Mouse (Mus musculus) cerebellum, adult 2 months (tissue): ENCODE results near the gene Aox2.

ENCODE experiments used
- CTCF ChIP-seq: fragments of 200-500 bp; IDR thresholded peaks from 2 replicates; pipeline ENCODE4 v1.5.1; 2011; ENCODE audit warnings: low read depth, mild to moderate bottlenecking, control low read depth, low read length, moderate library complexity, borderline replicate concordance; ENCODE audit not compliant: insufficient read depth
- POLR2A ChIP-seq: fragments of 200-500 bp; IDR thresholded peaks from 2 replicates; pipeline ENCODE4 v1.6.1; 2011; ENCODE audit warnings: low read length, control low read depth, borderline replicate concordance; ENCODE audit not compliant: insufficient read depth

DNA sequence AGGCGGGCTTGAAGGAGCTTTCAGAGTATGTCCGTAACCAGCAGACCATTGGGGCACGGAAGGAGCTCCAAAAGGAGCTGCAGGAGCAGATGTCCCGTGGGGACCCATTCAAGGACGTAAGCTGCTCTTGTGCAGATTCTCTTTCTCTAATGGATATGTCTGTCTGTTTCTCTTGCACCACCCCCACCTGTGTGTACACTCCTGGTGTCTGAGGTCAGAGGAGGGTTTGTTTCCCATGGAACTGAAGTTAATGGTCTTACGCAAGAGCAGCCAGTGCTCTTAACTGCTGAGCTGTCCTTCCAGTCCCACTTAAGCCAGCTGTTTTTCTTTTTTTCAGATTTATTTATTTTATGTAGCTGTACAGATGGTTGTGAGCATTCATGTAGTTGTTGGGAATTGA lies 123.3 kb downstream of the Aox2 start:
- TF ChIP-seq CTCF = no peak
- no peak for TF ChIP-seq POLR2A
